Mouse (Mus musculus): Measurements from ENCODE around the gene Col25a1. TPM values are rescaled to one million over a fixed set of nuclear protein-coding genes. Genes with fewer than 3 reads are reported as not detected.

Gene Col25a1
- polyA plus RNA-seq, 1 experiment, result 12.2 TPM

DNA sequence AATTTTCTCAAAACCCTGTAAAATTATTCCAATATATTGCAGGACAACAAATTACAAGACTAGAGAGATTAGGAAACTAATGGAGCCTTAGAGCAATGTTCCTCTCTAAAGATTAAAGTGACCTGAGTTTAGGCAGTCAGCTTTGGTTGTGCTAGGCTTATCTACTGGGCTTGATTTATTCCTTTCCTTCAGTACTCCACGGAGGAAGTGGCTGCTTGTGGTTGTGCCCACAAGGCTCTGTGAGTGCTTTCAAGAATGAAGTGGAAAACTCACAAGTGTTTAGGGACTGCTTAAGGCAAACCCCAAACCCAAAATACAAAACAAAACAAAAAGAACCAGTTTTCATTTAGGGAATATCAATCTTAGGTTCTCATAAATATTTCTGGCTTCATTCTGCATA, 106.6 kb downstream of the Col25a1 start:
- no peak for DNase-seq (ENCODE audit: extremely low spot score in 1 of 2, low spot score in 1 of 2)

- DNase-seq (ENCODE audit: extremely low spot score in 1 of 2, low spot score in 1 of 2), result no peak
Observed at GRCm38 (mm10) chr3:130241924-130242323, 110.6 kb downstream of the Col25a1 start.

DNA sequence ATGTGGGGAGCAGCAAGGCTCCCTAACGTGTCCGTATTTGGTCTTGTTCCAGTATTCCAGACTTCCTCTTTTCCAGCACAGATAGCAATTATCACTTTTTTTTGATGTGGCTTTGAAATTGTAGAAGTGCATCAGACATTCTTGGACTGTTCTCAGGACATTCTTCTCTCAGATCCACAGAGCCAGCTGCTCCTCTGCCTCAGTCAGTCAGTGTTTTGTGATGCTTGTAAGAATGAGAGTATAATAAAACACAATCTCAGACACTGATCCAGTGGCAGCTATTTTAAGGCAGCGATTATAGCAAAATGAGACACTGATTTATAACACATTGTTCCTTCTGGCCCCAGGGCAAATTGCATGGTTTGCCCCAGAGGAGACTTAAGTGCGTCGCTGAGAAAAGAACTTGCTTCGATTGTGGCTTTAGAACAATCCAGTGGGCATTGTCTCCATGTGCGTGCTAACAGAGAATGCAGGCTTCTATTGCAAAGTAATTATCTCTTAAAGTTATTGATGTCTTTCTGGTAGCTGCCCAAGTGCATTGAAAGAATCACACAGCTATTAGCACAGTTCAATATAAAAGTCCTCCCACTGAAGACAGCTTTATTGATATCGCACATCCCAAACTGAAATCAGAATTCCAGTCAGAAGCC, 111.5 kb downstream of the Col25a1 start:
- DNase-seq (ENCODE audit: extremely low spot score in 1 of 2, low spot score in 1 of 2), result no peak

DNA sequence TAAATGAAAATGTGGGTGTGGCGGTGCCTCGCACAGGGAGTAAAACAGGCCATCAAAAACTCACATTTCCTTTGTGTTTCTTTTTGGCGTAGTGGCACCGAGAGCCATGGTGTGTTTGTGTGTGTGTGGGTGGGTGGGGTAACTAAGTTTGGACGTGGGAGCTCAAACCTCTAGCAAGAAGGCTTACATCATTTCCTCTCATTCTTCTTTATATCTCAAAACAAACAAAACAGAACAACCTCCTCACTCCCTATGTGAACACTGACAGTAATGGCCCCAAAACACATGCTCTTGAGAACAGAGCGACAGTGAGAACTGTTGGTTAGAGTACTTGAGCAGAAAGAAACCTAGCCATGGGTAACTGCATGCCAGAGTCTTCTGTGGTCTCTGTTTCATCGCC, 121.1 kb downstream of the Col25a1 start:
- DNase-seq (ENCODE audit: extremely low spot score in 1 of 2, low spot score in 1 of 2), result no peak

DNA sequence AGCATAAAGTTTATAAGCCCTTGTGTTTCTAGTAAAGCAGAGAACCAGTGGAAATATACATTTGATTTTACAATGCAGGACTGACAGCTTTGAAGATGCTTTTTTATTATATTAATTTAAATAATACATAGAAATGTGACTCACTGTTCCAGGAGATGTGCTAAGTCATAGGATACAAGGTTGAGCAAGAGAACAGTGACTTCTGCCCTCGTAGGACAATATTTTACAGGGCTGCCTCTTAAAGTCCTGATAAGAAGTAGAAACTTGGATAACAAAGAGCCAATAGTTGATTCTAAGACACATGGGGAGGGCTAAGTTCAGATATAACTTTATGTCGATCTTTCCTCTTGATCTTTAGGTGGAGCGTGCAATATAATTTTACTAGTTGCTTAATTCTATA, 124.8 kb downstream of the Col25a1 start:
- DNase-seq (ENCODE audit: extremely low spot score in 1 of 2, low spot score in 1 of 2), result no peak

- DNase-seq (ENCODE audit: extremely low spot score in 1 of 2, low spot score in 1 of 2), result no peak
Observed at GRCm38 (mm10) chr3:130256610-130257009, 125.3 kb downstream of the Col25a1 start.

- DNase-seq (ENCODE audit: extremely low spot score in 1 of 2, low spot score in 1 of 2), result no peak
Observed at GRCm38 (mm10) chr3:130259670-130260069, 128.4 kb downstream of the Col25a1 start.

- DNase-seq (ENCODE audit: extremely low spot score in 1 of 2, low spot score in 1 of 2), result no peak
Observed at GRCm38 (mm10) chr3:130260316-130260715, 129.0 kb downstream of the Col25a1 start.

- peak; percentile 14 to 55 for DNase-seq (ENCODE audit: extremely low spot score in 1 of 2, low spot score in 1 of 2)
Observed at GRCm38 (mm10) chr3:130265104-130265503, 133.8 kb downstream of the Col25a1 start.

DNA sequence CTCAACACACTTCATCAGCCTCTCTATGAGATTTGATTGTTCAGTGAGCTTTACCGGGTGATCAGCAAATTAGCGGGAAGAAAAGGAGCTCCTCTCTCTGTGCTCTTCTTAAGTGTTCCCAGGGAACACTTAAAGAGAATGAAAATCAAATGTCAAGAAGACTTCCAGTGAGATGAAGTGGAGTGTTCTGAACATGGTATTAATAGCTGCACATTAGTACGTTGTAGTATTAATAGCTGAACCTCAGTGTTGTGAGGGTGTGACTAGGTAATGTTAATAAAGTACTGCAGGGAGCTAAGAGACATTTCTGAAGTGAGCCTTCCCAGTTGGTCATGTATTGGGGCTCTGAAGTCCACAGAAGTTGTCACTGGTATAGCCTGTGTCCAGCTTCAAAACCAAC, 139.2 kb downstream of the Col25a1 start:
- DNase-seq (ENCODE audit: extremely low spot score in 1 of 2, low spot score in 1 of 2), result no peak

DNA sequence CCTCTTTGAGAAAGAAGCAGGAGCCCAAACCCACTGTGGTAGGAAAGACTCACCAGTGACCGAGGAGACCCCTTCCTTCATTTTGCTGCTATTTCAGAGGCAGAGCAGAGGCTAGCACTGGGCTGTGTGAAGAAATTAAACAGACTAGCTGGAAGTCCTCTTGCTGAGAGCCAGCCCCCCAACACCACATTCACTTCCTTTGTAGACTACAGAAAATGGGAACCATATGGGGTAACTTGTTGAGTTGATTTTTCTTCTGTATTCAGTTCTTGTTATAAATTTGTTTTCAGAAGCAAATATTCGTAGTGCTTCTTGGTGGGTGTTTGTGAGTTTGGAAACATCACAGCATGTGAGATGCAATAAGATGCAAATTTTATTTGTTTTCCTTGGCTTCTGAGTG, 142.6 kb downstream of the Col25a1 start:
- DNase-seq (ENCODE audit: extremely low spot score in 1 of 2, low spot score in 1 of 2), result no peak

GRCm38 (mm10) chr3:130278298-130279050, 147.2 kb downstream of the Col25a1 start:
- DNase-seq (ENCODE audit: extremely low spot score in 1 of 2, low spot score in 1 of 2), result no peak

DNA sequence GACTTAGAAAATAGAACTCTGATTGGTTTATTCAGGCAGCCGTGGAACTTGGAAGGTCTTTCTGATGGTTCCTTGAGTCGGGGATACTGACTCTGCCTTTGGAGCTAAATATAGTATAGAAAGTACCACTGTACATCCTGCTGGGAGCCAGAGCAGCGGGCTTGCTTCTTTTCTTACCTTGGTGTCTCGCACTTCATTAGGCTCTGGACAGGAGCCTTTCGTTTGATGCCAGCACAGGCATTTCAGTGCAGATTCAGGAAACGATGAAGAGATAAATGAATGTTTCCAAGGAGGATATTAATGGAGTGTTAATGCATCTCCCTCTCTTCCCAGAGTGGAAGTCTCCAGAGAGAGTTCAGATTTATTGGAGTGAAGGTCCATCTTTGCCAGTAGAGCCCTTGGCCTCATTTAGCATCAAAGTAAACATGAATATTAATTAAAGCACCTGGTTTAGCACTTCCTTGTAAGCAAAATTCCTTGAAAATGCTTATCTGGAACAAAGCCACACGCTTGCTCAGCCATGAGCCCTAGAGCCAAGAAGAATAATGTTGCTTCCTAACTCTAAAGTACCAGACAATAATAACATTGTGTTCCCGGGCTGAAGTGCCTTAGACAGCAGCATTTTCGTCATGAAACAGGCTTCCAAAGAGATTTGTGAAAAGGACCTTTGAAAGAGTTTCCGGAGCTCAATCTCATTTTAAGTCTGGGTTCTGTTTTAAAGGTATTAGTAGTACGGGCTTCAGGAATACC, 151.9 kb downstream of the Col25a1 start:
- DNase-seq (ENCODE audit: extremely low spot score in 1 of 2, low spot score in 1 of 2), result no peak

- no peak for DNase-seq (ENCODE audit: extremely low spot score in 1 of 2, low spot score in 1 of 2)
Observed at GRCm38 (mm10) chr3:130288102-130288501, 156.8 kb downstream of the Col25a1 start.

DNA sequence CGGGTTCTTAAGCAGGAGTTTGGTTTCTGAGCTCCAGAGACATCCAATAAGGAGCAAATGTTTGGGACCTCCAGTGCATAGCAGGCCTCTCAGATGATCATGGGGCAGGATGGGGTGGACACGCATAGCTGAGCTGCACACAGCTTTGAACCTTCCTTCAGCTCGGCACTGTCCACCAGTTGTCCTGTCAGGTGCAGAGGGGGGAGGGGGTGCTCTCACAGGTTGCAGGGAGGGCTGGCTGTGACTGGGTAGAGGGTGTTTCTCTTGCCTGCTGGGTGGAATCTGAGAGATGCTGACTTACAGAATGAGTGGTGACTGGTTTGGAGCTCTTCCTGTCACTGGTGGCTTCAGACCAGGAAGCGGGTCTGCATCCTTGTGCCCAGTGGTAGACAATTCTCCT, 157.5 kb downstream of the Col25a1 start:
- DNase-seq (ENCODE audit: extremely low spot score in 1 of 2, low spot score in 1 of 2), result no peak

GRCm38 (mm10) chr3:130289220-130289619, 157.9 kb downstream of the Col25a1 start:
- no peak for DNase-seq (ENCODE audit: extremely low spot score in 1 of 2, low spot score in 1 of 2)

DNA sequence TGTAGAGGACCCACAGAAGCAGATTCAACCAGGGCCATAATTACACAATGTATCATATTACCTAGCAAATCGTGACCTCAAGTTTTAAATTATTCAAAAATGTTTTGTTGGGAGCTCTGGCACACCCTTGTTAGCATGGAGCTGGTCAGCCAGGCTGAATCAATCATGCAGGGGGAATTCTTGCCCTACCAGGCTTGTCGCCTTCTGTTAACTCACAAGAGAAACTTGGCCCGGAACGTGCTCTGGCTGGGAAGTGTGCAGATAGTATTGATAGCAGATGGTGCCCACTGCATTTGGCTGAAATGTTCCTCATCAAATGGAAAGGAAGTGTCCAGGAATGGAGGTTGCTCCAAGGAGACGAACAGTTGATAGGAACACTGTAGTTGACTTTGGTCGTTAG, 158.9 kb downstream of the Col25a1 start:
- no peak for DNase-seq (ENCODE audit: extremely low spot score in 1 of 2, low spot score in 1 of 2)

GRCm38 (mm10) chr3:130290672-130291071, 159.4 kb downstream of the Col25a1 start:
- no peak for DNase-seq (ENCODE audit: extremely low spot score in 1 of 2, low spot score in 1 of 2)

DNA sequence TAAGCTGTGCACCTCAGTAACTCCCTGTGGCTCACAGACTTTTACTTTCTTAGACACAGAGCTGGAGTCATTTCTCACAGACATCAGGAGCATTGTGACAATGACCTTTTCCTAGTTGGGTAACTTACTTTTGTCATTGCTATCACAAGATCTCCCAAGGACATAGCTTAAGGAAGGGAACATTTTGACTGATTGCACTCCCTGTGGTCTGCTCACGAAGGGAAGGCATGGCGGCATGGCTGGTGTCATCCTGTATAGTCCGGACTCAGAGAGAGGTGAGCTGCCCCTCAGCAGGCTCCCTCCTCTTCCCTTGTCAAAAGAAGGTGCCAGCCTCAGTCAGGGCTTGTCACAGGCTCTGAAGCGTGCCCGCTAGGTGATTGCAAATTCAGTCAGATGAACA, 160.6 kb downstream of the Col25a1 start:
- no peak for DNase-seq (ENCODE audit: extremely low spot score in 1 of 2, low spot score in 1 of 2)

GRCm38 (mm10) chr3:130300530-130300929, 169.2 kb downstream of the Col25a1 start:
- no peak for DNase-seq (ENCODE audit: extremely low spot score in 1 of 2, low spot score in 1 of 2)

DNA sequence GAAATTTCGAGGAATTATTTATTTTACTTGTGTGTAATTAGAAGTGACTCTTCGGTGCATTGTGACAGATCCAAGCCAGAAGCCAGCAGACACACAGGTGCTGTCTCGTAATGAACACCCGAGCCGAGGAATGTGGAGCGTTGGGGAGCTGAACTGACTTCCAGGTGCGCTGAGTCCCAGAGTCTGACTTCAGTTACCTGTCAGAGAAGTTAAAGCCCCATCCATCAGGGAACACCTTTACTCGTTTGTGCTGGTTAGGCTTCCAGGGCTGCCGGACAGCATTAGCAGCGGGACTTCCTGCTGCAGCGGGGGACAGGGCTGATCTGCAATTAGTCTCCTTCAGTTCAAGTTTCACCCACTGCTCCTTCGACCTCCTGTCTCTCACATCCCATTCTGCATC, 172.3 kb downstream of the Col25a1 start:
- DNase-seq (ENCODE audit: extremely low spot score in 1 of 2, low spot score in 1 of 2), result no peak

DNA sequence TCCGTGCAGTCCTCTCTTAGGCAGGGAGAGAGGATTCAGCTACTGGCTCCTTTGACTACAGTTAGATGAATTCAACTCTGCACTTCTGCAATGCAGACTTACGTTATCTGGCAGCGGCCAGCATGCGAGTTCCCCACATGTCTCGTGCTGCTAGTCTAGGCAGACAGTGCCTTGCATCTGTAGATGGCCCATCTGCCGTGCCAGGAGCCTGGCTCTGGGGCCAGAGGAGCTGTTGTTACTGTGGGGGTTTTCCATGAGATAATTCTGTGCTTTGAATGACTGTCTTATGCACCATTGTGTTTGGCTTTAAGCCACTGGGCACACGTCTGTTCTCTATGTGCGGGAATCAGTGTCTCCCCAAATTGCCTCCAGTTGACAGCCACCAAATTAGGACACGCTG, 173.5 kb downstream of the Col25a1 start:
- DNase-seq (ENCODE audit: extremely low spot score in 1 of 2, low spot score in 1 of 2), result no peak
